Mouse (Mus musculus) inflammation-experienced regulatory T-cells, adult 6 months (primary cell): ENCODE results near the gene Dnajc6. TPM values are rescaled to one million over a fixed set of nuclear protein-coding genes. Genes with fewer than 3 reads are reported as not detected.
A peak's percentile ranks its signal among the peaks of the same experiment; 100 is the strongest.

Source experiments
- ATAC-seq: one replicate; pipeline ENCODE4 v1.8.0; 2017
- polyA plus RNA-seq, 3 experiments: library from polyadenylated mRNA; unstranded; fragments of 100-300 nt; shearing (Covaris generic); gene quantifications; one replicate each; pipeline ENCODE4 v1.2.1; 2017

Dnajc6 gene
- polyA plus RNA-seq, 3 experiments from 2014 or later = 2.6 to 3.2 (median 2.8) TPM

- ATAC-seq = no peak
These were observed 75.7 kb downstream of the Dnajc6 start for GRCm38 (mm10) chr4:101572142-101572541.

DNA sequence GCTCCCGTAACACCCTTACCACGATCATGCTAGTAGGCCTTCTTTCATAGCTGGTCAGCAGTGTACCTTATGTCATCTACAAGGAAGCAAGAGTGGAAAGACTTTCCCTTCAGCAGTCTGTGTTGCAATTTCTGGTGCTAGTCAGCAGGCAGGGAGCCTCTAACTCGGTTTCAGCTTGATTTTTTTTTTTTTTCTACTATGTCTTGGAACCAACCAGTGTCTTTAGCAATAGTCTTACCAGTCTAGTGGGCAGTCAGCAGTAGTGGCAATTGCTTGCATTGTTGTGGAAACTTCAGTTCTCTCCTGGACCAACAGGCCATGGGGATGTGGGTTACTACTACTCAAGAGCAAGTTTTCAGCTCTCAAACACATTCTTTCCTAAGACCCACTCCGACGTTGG is 78.9 kb downstream of the Dnajc6 start:
- ATAC-seq = no peak

DNA sequence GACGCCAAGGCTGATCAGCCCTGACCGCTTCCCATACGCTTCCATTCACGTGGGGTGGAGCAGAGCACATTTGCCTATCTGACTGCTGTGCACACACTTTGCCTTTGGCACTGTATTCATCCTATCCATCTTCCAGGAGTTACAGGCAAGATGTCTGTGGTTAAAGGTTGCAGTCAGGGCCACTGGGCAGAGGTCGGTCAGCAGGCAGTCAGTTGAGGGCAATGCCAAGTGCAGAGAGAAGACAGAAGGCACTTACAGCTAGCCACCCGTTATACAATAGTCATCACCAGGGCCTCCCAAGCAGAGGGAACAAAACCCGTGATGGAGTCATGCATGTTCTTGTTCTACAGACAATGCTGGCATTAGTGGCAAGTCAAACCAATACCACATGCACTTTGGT is 82.3 kb downstream of the Dnajc6 start:
- ATAC-seq = no peak

DNA sequence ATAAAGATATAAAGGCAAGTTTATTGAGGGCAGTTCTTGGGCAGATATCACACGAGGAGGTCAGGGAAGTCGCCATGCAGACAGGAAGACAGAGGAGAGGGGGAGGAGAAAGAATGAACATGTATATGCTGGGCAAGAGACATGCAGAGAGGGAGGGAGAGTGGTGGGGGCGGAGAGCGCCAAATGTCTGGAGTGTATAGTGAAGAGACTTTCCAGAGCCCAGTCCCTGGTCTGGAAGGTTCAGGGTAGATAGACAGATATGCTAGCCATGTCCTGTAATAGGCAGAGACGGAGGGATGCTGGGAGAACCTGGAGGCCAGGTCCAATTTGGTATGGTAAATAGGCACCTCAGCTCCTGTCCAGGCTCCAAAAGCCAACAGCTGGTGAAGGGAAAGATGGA is 83.1 kb downstream of the Dnajc6 start:
- no peak for ATAC-seq

GRCm38 (mm10) chr4:101581156-101581555 is 84.7 kb downstream of the Dnajc6 start:
- no peak for ATAC-seq

GRCm38 (mm10) chr4:101582882-101583281 is 86.4 kb downstream of the Dnajc6 start:
- no peak for ATAC-seq

- ATAC-seq = peak; percentile 68
These were observed 88.3 kb downstream of the Dnajc6 start for GRCm38 (mm10) chr4:101584524-101585454.

DNA sequence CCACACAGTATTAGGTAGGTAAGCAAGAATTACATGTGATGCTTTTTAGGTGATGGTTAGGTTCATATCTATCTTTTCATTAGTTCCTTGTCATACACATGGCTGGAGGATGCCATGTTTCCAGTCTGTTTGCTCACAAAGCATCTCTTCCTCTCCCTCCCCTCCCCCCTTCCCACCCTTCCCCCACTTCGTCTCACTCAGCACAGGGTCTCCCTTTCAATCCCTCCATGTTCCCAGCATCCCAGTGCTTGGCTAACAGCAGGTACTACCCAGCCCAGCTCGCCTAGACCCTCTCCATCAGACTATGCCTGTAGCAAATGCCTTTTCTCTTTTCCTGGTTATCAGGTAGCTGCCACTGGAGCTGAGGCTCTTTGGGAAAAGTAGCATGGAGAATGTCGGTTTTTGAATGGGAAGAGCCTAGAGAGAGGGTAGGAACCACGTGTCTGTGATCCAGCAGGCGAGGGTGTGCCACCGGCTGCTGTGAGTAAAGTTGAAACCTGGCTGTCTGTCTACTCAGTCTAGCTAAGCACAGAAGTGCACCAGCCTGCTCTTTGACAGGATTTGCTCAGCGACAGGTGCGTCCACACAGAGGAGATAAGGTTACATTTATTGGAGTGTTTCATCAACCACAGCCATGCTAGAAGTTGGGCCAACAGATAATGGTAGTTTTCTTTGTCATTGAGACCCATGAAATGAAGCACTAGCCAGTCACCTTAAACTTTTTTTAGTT is 89.2 kb downstream of the Dnajc6 start:
- peak; percentile 22 for ATAC-seq

DNA sequence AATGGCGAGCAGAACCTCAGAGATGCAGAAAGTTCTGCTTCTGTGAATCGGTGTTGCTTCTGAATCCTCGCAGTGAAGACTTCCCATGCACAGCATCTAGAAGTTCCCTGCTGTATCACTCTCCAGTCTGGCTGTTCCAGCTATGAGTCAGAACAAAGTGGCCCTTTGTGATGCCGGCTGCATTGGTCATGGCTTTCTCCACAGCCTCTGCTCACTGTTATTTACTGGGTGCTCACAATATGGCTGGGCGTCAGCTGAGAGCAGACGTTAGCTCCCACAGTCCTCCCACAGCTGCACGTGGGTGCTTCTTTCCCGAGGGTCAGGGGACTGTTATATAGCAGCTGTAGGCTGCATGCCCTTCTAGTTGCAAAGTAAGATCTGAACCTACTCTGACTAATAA is 92.5 kb downstream of the Dnajc6 start:
- no peak for ATAC-seq

GRCm38 (mm10) chr4:101589771-101590170 is 93.3 kb downstream of the Dnajc6 start:
- ATAC-seq = no peak

DNA sequence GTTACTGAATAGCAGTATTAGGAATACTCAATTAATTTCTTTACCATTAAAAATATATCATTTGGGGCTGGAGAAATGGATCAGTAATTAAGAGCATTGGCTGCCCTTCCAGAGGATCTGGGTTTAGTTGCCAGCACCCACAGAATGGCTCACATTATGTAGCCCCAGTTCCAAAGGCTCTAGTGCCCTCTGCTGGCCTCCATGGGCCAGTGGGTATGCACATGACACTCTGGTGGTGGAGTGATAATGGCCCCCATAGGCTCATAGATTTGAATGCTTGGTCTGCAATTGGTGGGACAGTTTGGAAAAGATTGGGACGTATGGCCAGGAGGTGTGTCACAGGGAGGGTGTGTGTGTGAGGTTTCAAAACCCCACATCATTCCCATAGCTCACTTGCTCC is 95.0 kb downstream of the Dnajc6 start:
- no peak for ATAC-seq

GRCm38 (mm10) chr4:101592466-101592865 is 96.0 kb downstream of the Dnajc6 start:
- ATAC-seq = no peak

- ATAC-seq = peak; percentile 50
These were observed 105.3 kb downstream of the Dnajc6 start for GRCm38 (mm10) chr4:101601758-101602157.

GRCm38 (mm10) chr4:101603635-101604034 is 107.2 kb downstream of the Dnajc6 start:
- ATAC-seq = no peak

DNA sequence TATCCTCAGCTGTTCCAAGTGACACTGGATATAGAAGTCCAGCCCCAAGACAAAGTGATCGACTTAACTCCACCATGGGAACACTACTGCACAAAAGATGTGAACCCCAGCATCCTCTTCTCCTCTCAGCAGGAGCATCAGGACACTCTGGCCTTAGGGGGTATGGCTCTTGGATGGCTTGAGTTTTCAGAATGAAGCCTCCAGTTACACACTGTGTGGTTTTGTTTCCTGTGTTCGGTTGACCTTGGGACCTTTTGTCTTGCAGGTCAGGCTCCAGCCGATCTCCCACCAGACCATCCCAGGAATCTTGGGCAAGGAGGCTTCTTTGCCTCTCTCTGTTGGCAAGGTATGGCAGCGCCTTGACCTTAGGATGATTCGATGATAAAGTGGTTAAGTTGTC is 120.1 kb downstream of the Dnajc6 start:
- no peak for ATAC-seq

DNA sequence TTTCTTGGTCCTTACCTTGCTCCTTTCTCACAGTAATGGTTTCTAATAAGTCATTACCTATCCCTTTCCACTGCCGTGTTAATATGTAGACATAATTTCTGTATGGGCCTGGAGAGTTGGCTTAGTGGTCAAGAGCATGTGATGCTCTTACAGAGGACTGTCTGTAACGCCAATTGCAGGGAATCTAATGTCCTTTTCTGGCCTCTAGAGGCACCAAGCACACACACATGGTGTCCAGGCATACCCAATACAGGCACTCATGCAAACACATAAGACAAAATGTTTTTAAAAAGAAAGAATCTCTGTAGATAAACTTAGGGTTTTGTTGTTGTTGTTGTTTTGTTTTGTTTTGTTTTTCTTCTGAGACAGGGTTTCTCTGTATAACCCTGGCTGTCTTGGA is 121.3 kb downstream of the Dnajc6 start:
- ATAC-seq = no peak

GRCm38 (mm10) chr4:101620206-101620605 is 123.8 kb downstream of the Dnajc6 start:
- ATAC-seq = no peak

DNA sequence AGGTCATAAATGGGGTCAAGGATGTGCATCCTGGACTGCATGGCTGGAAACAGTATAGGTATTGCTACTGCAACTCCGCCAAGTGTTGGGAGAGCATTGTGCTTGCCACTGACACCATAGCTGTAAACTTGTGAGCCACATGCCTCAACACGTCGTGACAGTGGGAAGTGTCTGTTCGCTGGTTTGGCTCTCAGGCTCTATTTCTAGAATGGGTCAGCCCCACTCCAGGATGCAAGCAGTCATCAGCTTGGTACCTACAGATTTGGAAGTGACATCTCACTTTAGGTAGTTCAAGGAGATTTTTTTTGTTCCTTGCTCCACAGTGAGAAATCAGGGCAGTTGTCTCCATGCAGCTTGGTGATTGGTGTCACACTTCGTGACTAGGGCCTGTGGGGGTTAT is 124.8 kb downstream of the Dnajc6 start:
- no peak for ATAC-seq

DNA sequence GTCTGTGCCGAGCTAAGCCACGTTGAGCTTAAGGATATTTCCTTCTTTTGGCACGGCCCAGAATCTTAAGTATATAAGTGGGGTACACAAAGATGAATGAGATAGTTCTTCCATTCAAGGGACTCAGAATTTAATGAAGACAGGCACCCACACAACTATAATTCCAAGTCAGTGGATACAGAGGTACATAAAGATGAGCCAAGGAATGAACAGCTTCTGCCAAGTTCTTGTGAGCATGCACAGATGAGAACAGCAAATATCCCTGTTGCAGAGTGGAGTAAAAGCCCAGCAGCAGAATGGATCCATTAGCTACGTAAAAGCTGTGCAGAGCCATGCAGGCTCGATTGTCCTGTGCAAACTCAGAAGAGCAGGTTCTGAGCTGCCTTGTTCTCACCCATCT is 128.8 kb downstream of the Dnajc6 start:
- no peak for ATAC-seq

DNA sequence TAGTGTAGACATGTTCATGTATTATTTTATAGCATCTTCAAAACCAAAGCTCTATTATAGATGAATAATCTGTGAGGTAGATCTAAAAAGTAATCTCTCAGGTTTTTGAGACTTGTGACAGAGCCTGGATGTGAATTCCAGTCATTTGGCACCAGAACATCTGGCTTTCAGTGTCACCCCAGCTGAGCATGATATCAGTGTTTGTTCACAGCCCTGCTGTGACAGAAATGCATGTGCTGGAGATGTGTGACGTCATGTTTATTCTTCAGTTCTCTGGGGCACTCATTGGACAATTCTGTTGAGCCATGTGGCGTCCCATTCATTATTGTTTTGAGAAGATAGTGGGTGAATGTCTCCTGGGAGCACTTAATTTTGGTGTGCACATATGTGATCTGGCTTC is 139.1 kb downstream of the Dnajc6 start:
- ATAC-seq = no peak

- no peak for ATAC-seq
These were observed 141.0 kb downstream of the Dnajc6 start for GRCm38 (mm10) chr4:101637472-101637871.

DNA sequence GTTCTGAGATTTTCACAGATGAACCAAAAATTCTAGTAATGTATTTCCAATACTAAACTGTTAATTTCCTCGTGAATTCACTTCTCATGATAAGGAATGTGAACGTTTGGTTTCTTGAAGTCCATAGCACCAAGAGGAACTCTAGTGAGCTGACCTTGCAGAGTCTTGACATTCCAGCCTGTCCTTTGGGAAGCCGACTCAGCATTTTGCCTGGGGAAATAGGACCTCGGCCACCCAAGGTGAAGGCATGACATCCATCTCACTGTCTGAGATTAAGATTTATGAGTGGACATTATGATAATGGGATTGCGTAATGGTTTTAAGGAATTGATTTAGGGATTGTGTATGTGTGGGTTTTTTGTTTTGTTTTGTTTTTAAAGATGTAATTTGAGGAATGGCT is 144.2 kb downstream of the Dnajc6 start:
- ATAC-seq = no peak

DNA sequence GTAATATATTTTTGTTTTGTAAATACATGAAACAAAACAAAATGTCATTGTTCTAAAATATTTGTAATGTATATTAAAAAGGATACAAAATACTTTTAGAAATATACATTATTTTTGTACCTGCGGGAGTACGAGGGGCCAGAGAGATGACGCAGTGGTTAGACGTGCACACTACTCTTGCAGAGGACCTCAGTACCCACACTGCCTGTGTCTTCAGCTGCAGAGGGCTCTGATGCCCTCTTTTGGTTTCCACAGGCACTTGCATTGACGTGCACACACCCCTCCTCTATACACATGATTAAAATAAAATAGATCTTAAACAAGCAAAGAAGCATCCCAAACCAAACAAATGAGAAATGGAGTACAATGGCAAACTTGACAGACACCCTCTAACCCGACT is 146.3 kb downstream of the Dnajc6 start:
- no peak for ATAC-seq

GRCm38 (mm10) chr4:101643216-101643615 is 146.8 kb downstream of the Dnajc6 start:
- no peak for ATAC-seq
